Comparison of ENCODE assay signal across 32 mouse cellular contexts in genomic region chr16:58276281-58276680, GRCm38 (mm10).
"Had no signal": no experiment of that assay in that cellular context is flagged by ENCODE, and none has a peak within 500 bp of the region (broad histone marks: within the 10 kb centered on the region; RNA-seq: fewer than 3 reads in every experiment).

No protein-coding gene starts in this region.

- H3K9me3 ChIP-seq: limb, embryonic 10.5 days; limb, embryonic 12.5 days; limb, embryonic 13.5 days; limb, embryonic 15.5 days; liver, embryonic 12.5 days; liver, embryonic 13.5 days; liver, embryonic 15.5 days; lung, embryonic 15.5 days; megakaryocyte, embryonic 14.5 days; midbrain, embryonic 10.5 days; midbrain, embryonic 12.5 days; midbrain, embryonic 13.5 days; midbrain, embryonic 15.5 days; neural tube, embryonic 12.5 days had no signal

- ATAC-seq: liver, embryonic 12.5 days; lung, postnatal 0 days; midbrain, embryonic 13.5 days; midbrain, embryonic 15.5 days; midbrain, embryonic 16.5 days had no signal

- H3K27ac ChIP-seq: limb, embryonic 10.5 days; limb, embryonic 12.5 days; limb, embryonic 13.5 days; limb, embryonic 15.5 days; liver, embryonic 12.5 days; liver, embryonic 13.5 days; liver, embryonic 14.5 days; liver, embryonic 15.5 days; lung, embryonic 15.5 days; macrophage; midbrain, embryonic 10.5 days; midbrain, embryonic 12.5 days; midbrain, embryonic 13.5 days; midbrain, embryonic 15.5 days; neural tube, embryonic 12.5 days had no signal

- DNase-seq: left cerebral cortex, postnatal 4 days; liver; liver, embryonic 13.5 days; liver, postnatal 0 days; lung, adult 18-20 months; lung, adult 2 months; lung, embryonic 14.5 days; lung, postnatal 10 days; lung, postnatal 14 days; lung, postnatal 36 days; lung, postnatal 4 days; midbrain, embryonic 14.5 days had no signal

- H3K36me3 ChIP-seq: limb, embryonic 10.5 days; limb, embryonic 12.5 days; limb, embryonic 13.5 days; limb, embryonic 15.5 days; liver, embryonic 12.5 days; liver, embryonic 13.5 days; liver, embryonic 15.5 days; lung, embryonic 15.5 days; midbrain, embryonic 10.5 days; midbrain, embryonic 12.5 days; midbrain, embryonic 13.5 days; midbrain, embryonic 15.5 days; neural tube, embryonic 12.5 days had no signal

- H3K4me2 ChIP-seq: limb, embryonic 12.5 days; limb, embryonic 13.5 days; limb, embryonic 15.5 days; liver, embryonic 11.5 days; liver, embryonic 12.5 days; liver, embryonic 13.5 days; liver, embryonic 15.5 days; lung, embryonic 14.5 days; lung, embryonic 15.5 days; midbrain, embryonic 11.5 days; midbrain, embryonic 12.5 days; midbrain, embryonic 13.5 days; midbrain, embryonic 15.5 days; neural tube, embryonic 12.5 days had no signal

- H3K4me3 ChIP-seq: limb, embryonic 10.5 days; limb, embryonic 12.5 days; limb, embryonic 13.5 days; limb, embryonic 15.5 days; liver, embryonic 12.5 days; liver, embryonic 13.5 days; liver, embryonic 15.5 days; lung, embryonic 15.5 days; megakaryocyte, embryonic 14.5 days; midbrain, embryonic 10.5 days; midbrain, embryonic 12.5 days; midbrain, embryonic 13.5 days; midbrain, embryonic 15.5 days; myocyte; neural tube, embryonic 12.5 days had no signal

- H3K9ac ChIP-seq: limb, embryonic 12.5 days; limb, embryonic 13.5 days; limb, embryonic 15.5 days; liver, embryonic 12.5 days; liver, embryonic 13.5 days; liver, embryonic 14.5 days; liver, embryonic 15.5 days; liver, postnatal 0 days; lung, embryonic 14.5 days; lung, embryonic 15.5 days; midbrain, embryonic 12.5 days; midbrain, embryonic 13.5 days; midbrain, embryonic 15.5 days; neural tube, embryonic 12.5 days had no signal

- H3K27me3 ChIP-seq: limb, embryonic 12.5 days; limb, embryonic 13.5 days; limb, embryonic 15.5 days; liver, embryonic 12.5 days; liver, embryonic 13.5 days; lung, embryonic 15.5 days; megakaryocyte, embryonic 14.5 days; midbrain, embryonic 12.5 days; midbrain, embryonic 13.5 days; midbrain, embryonic 15.5 days; neural tube, embryonic 12.5 days had no signal

- H3K4me1 ChIP-seq: limb, embryonic 10.5 days; limb, embryonic 12.5 days; limb, embryonic 13.5 days; limb, embryonic 15.5 days; liver, embryonic 12.5 days; liver, embryonic 13.5 days; liver, embryonic 15.5 days; lung, embryonic 15.5 days; megakaryocyte, embryonic 14.5 days; midbrain, embryonic 10.5 days; midbrain, embryonic 12.5 days; midbrain, embryonic 13.5 days; midbrain, embryonic 15.5 days; neural tube, embryonic 12.5 days had no signal
